Mouse (Mus musculus): ENCODE measurements at regions not wholly inside any gene's neighbourhood (a gene's known extent, or its start where the extent isn't known, plus 50 kb on each side); places are given as distances from the start of the nearest gene placed in this dataset.

DNA sequence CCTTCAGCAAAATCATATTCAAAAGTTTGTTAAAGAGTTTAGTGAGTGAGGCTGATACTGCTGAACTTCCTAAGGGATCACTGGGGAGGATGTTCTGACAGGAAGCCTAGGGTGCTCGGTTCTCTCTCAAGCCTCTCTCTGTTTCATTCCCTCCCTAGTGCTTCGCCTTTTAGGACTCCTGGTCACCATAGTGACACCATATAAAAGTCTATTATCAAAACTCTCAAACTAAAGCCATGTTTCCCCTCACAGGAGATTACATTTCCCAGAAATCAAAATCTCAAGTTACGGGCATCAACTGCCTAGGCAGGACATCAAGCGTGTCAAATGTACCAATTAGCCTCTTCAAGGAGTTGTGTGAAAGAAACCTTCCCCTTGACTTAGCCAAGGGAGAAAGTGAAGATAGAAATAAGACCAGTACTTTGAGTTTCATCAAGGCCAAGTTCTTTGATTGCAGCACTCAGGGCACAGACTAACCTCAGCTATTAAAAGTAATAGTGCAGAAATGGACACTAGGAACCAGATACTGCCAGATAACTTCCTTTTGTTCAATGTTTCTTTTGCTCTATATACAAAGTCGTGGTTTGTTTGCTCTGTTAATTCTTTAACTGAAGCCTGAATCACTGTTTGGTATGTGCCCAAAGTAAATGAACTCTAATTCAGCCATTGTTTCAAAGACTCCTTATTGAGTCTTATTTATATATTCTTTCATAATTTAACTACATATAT lies 752.6 kb downstream of the Jrkl start:
- DNase-seq (ENCODE audit: low read depth, low spot score) (peak; percentile 39), ATAC-seq (peak; percentile 90)
- in situ Hi-C loops (cut with MboI; ENCODE audit: low pct_unique_long_range_greater_than_20kb) = loop anchor here (25.0 kb wide), 1 partner anchor 331 kb away; no protein-coding TSS in a partner anchor
- ChIA-PET CTCF (no interaction called here), POLR2A (no interaction called here)
- no peaks in the 10 kb centered on the region for H3K27me3 ChIP-seq
- TF ChIP-seq CTCF (IDR thresholded peaks at IDR 0.05) = no peak

- CTCF ChIA-PET = interaction anchor here (1.2 to 1.3 kb wide), 2 partner anchors 17 to 23 kb away, joined by 3 to 4 read pairs; no protein-coding TSS in a partner anchor
- DNase-seq (ENCODE audit: low read depth, low spot score) = no peak
- TF ChIP-seq CTCF (IDR thresholded peaks at IDR 0.05) = no peak
- ATAC-seq = no peak
- in situ Hi-C loops (cut with MboI; ENCODE audit: low pct_unique_long_range_greater_than_20kb) = no loop called here
- H3K27me3 ChIP-seq = no peaks in the 10 kb centered on the region
- POLR2A ChIA-PET = no interaction called here
Measured at GRCm38 (mm10) chr9:12457810-12458209, 787.8 kb downstream of the Jrkl start.

- in situ Hi-C loops (cut with MboI; ENCODE audit: low pct_unique_long_range_greater_than_20kb) = no loop called here
- ATAC-seq = no peak
- ChIA-PET CTCF (interaction anchor here (1.2 to 1.3 kb wide), 2 partner anchors 18 to 24 kb away, joined by 3 to 4 read pairs; no protein-coding TSS in a partner anchor), POLR2A (no interaction called here)
- no peak for TF ChIP-seq CTCF (IDR thresholded peaks at IDR 0.05)
- H3K27me3 ChIP-seq = no peaks in the 10 kb centered on the region
- no peak for DNase-seq (ENCODE audit: low read depth, low spot score)
Measured at GRCm38 (mm10) chr9:12456695-12457094, 788.9 kb downstream of the Jrkl start.

- ATAC-seq = no peak
- no peak for TF ChIP-seq CTCF (IDR thresholded peaks at IDR 0.05)
- no peak for DNase-seq (ENCODE audit: low read depth, low spot score)
- no peaks in the 10 kb centered on the region for H3K27me3 ChIP-seq
- in situ Hi-C loops (cut with MboI; ENCODE audit: low pct_unique_long_range_greater_than_20kb) = no loop called here
- ChIA-PET CTCF (no interaction called here), POLR2A (no interaction called here)
Measured at GRCm38 (mm10) chr9:12434171-12434570, 811.5 kb downstream of the Jrkl start.

DNA sequence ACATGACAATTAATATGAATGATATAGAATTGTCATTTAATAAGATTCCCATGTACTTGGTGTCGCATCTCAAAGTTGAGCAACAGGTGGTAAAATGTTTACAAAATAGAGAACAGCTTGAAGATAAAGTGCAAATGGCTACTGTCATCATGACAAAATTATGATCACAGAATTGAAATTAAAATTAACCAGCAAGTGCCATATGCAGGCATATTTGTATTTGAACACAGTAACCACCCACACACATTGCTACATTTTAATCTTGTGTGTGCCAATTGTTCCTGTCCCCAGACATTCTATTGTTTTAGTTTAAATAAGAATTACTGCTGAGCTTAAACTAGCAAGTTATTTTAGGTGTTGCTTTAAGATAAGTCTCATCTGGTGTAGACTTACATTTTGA lies 823.7 kb downstream of the Jrkl start:
- DNase-seq (ENCODE audit: low read depth, low spot score) (no peak), ATAC-seq (no peak)
- CTCF ChIA-PET = interaction anchor here (1.2 kb wide), 1 partner anchor 14 kb away, joined by 3 read pairs; no protein-coding TSS in a partner anchor
- POLR2A ChIA-PET = no interaction called here
- in situ Hi-C loops (cut with MboI; ENCODE audit: low pct_unique_long_range_greater_than_20kb) = no loop called here
- H3K27me3 ChIP-seq = no peaks in the 10 kb centered on the region
- TF ChIP-seq CTCF (IDR thresholded peaks at IDR 0.05) = no peak

- DNase-seq (ENCODE audit: low read depth, low spot score) (no peak), ATAC-seq (peak; percentile 51)
- POLR2A ChIA-PET = no interaction called here
- in situ Hi-C loops (cut with MboI; ENCODE audit: low pct_unique_long_range_greater_than_20kb) = no loop called here
- no peaks in the 10 kb centered on the region for H3K27me3 ChIP-seq
- CTCF ChIA-PET = interaction anchor here (1.0 kb wide), 1 partner anchor 14 kb away, joined by 3 read pairs; no protein-coding TSS in a partner anchor
- TF ChIP-seq CTCF (IDR thresholded peaks at IDR 0.05) = no peak
Measured at GRCm38 (mm10) chr9:12408500-12408899, 837.1 kb downstream of the Jrkl start.

GRCm38 (mm10) chr9:12404185-12404584 lies 841.4 kb downstream of the Jrkl start:
- in situ Hi-C loops (cut with MboI; ENCODE audit: low pct_unique_long_range_greater_than_20kb) = loop anchor here (5.0 kb wide), 1 partner anchor 52 kb away; no protein-coding TSS in a partner anchor
- no peaks in the 10 kb centered on the region for H3K27me3 ChIP-seq
- ATAC-seq (no peak), DNase-seq (ENCODE audit: low read depth, low spot score) (no peak)
- ChIA-PET CTCF (no interaction called here), POLR2A (no interaction called here)
- TF ChIP-seq CTCF (IDR thresholded peaks at IDR 0.05) = no peak

- no peak for TF ChIP-seq CTCF (IDR thresholded peaks at IDR 0.05)
- in situ Hi-C loops (cut with MboI; ENCODE audit: low pct_unique_long_range_greater_than_20kb) = no loop called here
- no peak for DNase-seq (ENCODE audit: low read depth, low spot score)
- ChIA-PET POLR2A (no interaction called here), CTCF (no interaction called here)
- peak; percentile 57 for ATAC-seq
- H3K27me3 ChIP-seq = no peaks in the 10 kb centered on the region
Measured at GRCm38 (mm10) chr9:12395648-12396047, 850.0 kb downstream of the Jrkl start.

DNA sequence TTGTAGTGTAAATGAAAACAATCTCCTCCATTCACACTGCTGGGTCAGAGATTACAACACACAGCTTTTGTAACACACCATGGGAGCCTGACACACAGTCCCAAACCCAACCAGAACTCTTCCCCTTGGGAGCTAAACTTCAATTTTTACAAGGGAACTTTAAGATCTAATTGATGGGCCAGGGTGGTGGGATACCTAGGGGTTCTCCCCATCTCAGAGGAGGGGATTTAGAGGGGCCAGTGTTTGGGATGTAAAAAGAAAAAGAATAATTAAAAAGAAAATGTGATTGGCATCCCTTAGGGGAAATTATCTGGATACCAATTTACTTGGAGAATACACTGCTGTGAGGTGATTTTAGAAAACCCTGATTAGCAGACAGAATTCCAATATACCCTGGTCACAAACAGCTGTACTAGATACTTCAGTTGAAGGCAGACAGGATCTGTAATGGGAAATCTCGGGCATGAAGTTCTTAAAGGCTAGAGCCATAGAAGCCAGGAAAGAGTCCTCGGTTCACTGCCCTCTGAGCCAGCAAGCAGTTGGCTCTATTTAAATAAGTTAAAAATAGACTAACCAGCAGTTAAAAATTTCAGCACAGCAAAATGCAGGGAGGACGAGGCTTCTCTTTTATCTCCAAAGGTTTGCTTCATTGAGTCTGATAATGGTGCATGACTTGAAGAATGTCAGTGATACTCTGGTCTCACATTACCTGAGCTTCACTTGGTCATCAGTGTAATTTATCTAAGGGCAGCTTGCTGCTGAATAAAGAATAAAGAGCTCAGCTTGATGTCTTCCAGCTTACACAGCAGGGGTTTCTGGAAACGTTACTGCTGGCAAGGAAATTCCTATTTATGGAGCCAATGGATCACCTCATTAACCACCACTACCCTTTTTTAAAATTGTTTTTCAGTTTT lies 864.6 kb downstream of the Jrkl start:
- POLR2A ChIA-PET = no interaction called here
- DNase-seq (ENCODE audit: low read depth, low spot score) (peak; percentile 59), ATAC-seq (peak; percentile 98)
- H3K27me3 ChIP-seq = no peaks in the 10 kb centered on the region
- CTCF ChIA-PET = interaction anchor here (1.0 to 1.1 kb wide), 2 partner anchors 12 to 72 kb away, joined by 3 read pairs; no protein-coding TSS in a partner anchor
- no peak for TF ChIP-seq CTCF (IDR thresholded peaks at IDR 0.05)
- in situ Hi-C loops (cut with MboI; ENCODE audit: low pct_unique_long_range_greater_than_20kb) = no loop called here

- ChIA-PET POLR2A (no interaction called here), CTCF (interaction anchor here (1.0 to 1.1 kb wide), 2 partner anchors 13 to 73 kb away, joined by 3 read pairs; no protein-coding TSS in a partner anchor)
- DNase-seq (ENCODE audit: low read depth, low spot score) = no peak
- ATAC-seq = peak; percentile 31
- no peak for TF ChIP-seq CTCF (IDR thresholded peaks at IDR 0.05)
- H3K27me3 ChIP-seq = no peaks in the 10 kb centered on the region
- in situ Hi-C loops (cut with MboI; ENCODE audit: low pct_unique_long_range_greater_than_20kb) = no loop called here
Measured at GRCm38 (mm10) chr9:12380029-12380428, 865.6 kb downstream of the Jrkl start.

DNA sequence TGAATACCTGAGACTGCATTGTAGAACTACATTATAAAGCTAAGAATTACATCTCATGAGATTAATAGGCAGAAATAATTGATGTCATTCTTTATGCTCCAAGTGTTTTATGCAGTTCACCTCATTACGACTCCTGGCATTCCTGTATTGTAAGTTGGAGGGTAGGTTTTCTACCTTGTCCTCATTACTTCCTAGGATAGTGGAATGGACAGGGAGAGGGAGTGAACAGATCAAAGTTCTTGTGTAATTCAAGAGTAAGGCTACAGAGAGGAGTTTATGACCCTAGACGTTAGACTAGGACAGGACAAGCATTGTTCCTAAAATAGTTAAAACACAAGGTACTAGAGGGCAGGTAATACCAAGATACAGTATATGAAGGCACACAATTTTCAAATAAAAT lies 901.3 kb downstream of the Jrkl start:
- in situ Hi-C loops (cut with MboI; ENCODE audit: low pct_unique_long_range_greater_than_20kb) = no loop called here
- no peaks in the 10 kb centered on the region for H3K27me3 ChIP-seq
- ChIA-PET POLR2A (no interaction called here), CTCF (no interaction called here)
- no peak for ATAC-seq
- no peak for TF ChIP-seq CTCF (IDR thresholded peaks at IDR 0.05)
- DNase-seq (ENCODE audit: low read depth, low spot score) = no peak

All from Patski (cell line).